Mouse (Mus musculus): ENCODE measurements around the gene Slc39a11.

Gene Slc39a11

GRCm38 (mm10) chr11:113544017-113544640 lies 105.8 kb downstream of the Slc39a11 start:
- DNase-seq (ENCODE audit: low read depth, low spot score), result no peak

- no peak for DNase-seq (ENCODE audit: low read depth, low spot score)
Observed at GRCm38 (mm10) chr11:113541073-113541472, 108.8 kb downstream of the Slc39a11 start.

- DNase-seq (ENCODE audit: low read depth, low spot score), result no peak
Observed at GRCm38 (mm10) chr11:113539502-113540209, 110.2 kb downstream of the Slc39a11 start.

GRCm38 (mm10) chr11:113539079-113539478 lies 110.8 kb downstream of the Slc39a11 start:
- no peak for DNase-seq (ENCODE audit: low read depth, low spot score)

- no peak for DNase-seq (ENCODE audit: low read depth, low spot score)
Observed at GRCm38 (mm10) chr11:113538406-113538917, 111.4 kb downstream of the Slc39a11 start.

GRCm38 (mm10) chr11:113537715-113538114 lies 112.2 kb downstream of the Slc39a11 start:
- no peak for DNase-seq (ENCODE audit: low read depth, low spot score)

- no peak for DNase-seq (ENCODE audit: low read depth, low spot score)
Observed at GRCm38 (mm10) chr11:113537199-113537586, 112.7 kb downstream of the Slc39a11 start.

- no peak for DNase-seq (ENCODE audit: low read depth, low spot score)
Observed at GRCm38 (mm10) chr11:113536308-113537198, 113.3 kb downstream of the Slc39a11 start.

- no peak for DNase-seq (ENCODE audit: low read depth, low spot score)
Observed at GRCm38 (mm10) chr11:113534341-113534740, 115.5 kb downstream of the Slc39a11 start.

- no peak for DNase-seq (ENCODE audit: low read depth, low spot score)
Observed at GRCm38 (mm10) chr11:113533931-113534330, 115.9 kb downstream of the Slc39a11 start.

- DNase-seq (ENCODE audit: low read depth, low spot score), result no peak
Observed at GRCm38 (mm10) chr11:113528391-113528790, 121.5 kb downstream of the Slc39a11 start.

- DNase-seq (ENCODE audit: low read depth, low spot score), result no peak
Observed at GRCm38 (mm10) chr11:113525731-113526130, 124.1 kb downstream of the Slc39a11 start.

- DNase-seq (ENCODE audit: low read depth, low spot score), result no peak
Observed at GRCm38 (mm10) chr11:113522726-113523125, 127.2 kb downstream of the Slc39a11 start.

- DNase-seq (ENCODE audit: low read depth, low spot score), result no peak
Observed at GRCm38 (mm10) chr11:113521469-113522190, 128.2 kb downstream of the Slc39a11 start.

GRCm38 (mm10) chr11:113520851-113521461 lies 128.9 kb downstream of the Slc39a11 start:
- DNase-seq (ENCODE audit: low read depth, low spot score), result no peak

GRCm38 (mm10) chr11:113520373-113520772 lies 129.5 kb downstream of the Slc39a11 start:
- no peak for DNase-seq (ENCODE audit: low read depth, low spot score)

GRCm38 (mm10) chr11:113519973-113520372 lies 129.9 kb downstream of the Slc39a11 start:
- no peak for DNase-seq (ENCODE audit: low read depth, low spot score)

- no peak for DNase-seq (ENCODE audit: low read depth, low spot score)
Observed at GRCm38 (mm10) chr11:113518176-113518575, 131.7 kb downstream of the Slc39a11 start.

- no peak for DNase-seq (ENCODE audit: low read depth, low spot score)
Observed at GRCm38 (mm10) chr11:113516156-113516555, 133.7 kb downstream of the Slc39a11 start.

GRCm38 (mm10) chr11:113512976-113513375 lies 136.9 kb downstream of the Slc39a11 start:
- no peak for DNase-seq (ENCODE audit: low read depth, low spot score)

- no peak for DNase-seq (ENCODE audit: low read depth, low spot score)
Observed at GRCm38 (mm10) chr11:113512150-113512549, 137.7 kb downstream of the Slc39a11 start.

All from skeletal muscle tissue, adult 2 months (tissue).